Mouse (Mus musculus): ENCODE measurements at regions not wholly inside any gene's neighbourhood (a gene's known extent, or its start where the extent isn't known, plus 50 kb on each side); places are given as distances from the start of the nearest gene placed in this dataset.

DNA sequence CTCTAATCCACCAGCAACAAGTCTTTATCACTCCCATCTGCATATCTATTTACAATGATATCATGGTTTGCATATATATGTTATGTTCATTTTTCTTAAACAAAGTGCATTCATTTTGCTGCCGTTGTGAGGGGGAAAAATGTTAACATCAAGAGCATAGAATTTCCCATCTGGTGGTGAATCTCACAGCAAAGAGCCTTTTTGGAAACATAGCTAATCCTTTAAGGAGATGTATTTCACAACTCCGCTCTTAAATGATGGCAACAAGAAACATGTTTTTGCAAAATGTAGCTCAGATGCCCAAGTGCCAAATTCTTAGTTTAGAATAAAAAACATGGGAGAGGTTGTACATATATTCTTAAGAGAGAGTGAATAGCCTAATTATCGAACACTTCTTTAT lies 99.3 kb upstream of the Col1a2 start:
- no peak for DNase-seq

DNA sequence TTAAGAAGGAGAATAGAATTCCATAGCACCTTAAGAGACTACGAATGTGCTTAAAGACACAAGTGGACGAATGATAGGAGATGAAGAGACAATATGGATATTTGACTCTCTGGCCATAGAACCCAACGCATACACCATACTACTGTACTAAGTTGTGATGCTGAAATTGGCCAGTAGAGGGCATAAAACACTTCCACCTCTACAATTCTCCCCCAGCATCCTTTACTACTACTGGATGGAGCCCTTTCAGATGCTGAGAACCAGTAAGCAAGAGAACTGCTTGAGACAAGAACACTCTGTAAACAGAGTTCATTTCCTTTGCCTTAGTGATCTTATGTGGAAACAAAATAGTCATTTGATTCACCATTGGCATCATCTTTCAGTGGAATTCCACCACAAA lies 96.9 kb upstream of the Col1a2 start:
- DNase-seq, result peak; percentile 3

DNA sequence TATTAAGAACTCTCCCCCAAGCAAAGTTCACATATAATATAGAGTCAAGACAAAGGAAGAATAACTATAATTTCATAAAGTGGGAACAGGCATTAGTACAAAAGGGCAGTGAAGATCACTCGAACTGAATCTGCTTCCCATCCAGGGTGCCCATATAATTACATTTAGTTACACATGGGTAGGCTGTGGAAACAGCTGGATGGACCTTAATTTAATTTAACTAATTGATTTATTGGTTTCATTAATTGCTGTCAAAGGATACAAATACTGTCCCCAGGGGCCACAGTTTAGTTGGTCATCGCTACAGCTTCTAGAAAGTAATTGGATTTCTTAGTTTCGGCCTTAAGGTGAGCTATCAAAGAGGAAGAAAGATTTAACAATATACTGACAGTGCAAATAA lies 91.4 kb upstream of the Col1a2 start:
- no peak for DNase-seq

DNA sequence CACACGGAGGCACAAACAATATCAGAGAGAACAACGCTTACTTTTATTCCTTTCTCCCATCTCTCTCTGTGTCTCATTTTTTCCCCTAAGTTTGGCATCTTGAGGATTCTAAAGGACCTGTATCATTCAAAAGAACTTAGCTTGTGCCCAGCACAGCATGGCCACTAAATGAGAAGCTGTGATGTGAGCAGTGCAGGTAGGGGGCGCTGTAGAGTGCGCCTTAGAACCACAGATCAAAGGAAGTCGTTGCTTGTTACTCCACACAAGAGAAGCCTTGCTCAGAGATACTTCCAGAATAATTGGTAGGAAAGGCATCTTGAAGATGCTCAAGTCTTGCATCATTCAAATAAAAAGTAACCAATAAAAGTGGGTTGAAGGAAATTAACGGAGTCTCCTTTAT lies 90.4 kb upstream of the Col1a2 start:
- DNase-seq, result peak; percentile 50

DNA sequence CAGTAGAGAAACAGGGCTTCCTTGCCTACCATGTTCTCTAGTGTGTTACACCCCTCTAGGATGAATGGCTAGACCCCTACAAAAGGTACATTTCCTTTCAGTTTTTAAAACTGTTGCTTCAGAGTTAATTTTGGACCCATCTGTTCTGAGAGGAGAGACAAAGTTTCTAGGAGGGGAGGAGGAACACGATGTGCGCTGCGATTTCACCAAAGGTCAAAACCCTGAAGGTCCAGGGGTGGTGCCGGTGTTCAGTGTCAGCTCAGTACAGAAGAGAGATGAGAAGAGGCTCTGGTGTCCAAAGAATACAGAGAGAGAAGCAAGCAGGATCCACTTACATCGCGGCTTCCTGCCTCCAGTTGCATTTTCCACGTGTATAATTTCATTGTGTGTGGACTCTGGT lies 89.4 kb upstream of the Col1a2 start:
- DNase-seq, result no peak

DNA sequence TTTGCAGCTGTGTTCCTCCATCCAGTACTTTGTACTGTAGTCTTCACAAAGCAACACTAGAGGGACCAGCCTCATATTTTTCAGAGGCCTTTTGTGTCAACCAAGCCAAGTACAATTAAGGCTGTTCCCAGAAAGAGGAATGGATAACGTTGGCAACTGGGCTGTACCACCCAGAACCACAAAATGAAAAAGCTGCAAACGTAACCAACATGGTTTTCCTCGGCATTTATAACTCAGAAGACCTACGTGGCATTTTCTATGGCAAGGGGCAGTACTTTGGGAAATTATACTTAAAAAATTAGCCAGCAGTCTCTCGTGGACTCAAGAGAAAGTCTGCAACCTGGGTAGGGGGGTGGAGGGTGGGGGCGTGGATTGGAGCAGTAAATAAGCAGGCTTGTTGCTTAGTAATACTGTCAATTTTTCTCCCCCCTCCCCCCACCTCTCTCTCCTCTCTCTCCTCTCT lies 87.3 kb upstream of the Col1a2 start:
- DNase-seq, result no peak

DNA sequence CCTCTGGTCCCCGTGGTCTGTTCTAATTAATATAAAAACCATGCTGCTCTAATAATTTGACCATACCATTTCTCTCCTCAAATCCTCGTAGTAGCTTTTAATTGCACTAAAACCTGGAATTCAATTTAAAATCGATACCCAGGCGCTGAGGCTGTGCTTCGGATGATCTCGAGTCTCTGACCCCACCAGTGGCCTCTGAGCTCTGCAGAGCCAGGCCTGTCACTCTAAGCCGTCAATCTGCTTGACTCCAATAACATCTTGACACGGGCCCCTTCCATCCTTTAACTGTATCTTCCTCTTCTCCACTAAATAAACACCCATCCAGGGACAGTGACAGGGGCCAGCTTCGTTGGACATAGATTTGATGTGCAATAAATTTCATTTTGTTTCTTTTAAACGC lies 86.2 kb upstream of the Col1a2 start:
- no peak for DNase-seq

DNA sequence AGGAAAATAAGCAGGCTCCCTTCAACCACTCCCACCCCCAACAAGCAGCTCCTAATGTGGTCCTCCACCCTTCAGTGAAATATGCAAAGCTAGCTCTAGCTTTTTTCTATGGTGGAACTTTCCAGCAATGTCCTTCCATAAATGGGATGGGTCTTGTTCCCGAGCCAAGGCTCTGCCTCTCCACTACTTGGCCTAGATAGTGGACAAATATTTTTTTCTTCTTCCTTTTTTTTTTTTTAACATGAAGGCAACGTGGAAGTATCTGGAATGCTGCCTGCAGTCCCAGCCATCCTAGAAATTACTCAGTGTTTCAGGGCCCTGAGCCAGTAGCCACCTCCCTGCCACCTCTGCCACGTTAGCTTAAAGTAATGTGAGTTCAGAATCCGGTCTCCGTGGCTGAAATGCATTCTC lies 85.7 kb upstream of the Col1a2 start:
- no peak for DNase-seq

DNA sequence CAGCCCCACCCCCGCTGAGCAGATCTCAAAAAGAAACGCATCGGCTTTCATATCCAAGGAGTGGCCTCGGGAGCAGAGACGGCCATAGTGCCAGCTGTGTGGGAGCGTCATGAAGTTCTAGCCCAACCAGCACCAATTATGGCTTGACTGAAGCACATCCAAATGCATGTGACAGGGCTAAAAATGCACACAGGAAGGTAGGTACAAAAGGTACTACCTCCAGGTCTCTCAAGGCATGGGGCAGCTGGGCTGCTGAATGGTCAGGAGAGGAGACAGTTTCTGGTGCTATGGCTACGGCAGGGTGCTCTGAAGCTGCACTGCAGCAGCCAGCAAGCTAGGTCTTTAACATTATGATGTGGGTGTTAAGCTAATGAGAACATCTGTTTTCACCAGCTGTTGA lies 83.1 kb upstream of the Col1a2 start:
- DNase-seq, result no peak

DNA sequence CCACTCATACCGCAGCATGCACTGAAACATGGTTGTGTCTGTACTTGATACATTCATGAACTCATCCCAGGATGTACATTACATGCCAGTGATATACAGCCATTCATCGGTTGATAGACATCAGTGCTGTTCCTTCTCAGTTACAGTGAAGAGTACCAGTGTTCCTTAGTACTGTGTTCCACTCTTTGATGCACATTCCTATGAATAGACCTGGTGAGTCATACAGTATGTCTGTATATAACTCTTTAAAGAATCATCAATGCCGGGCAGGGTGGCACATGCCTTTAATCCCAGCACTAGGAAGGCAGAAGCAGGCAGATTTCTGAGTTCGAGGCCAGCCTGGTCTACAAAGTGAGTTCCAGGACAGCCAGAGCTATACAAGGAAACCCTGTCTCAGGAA lies 77.5 kb upstream of the Col1a2 start:
- no peak for DNase-seq

DNA sequence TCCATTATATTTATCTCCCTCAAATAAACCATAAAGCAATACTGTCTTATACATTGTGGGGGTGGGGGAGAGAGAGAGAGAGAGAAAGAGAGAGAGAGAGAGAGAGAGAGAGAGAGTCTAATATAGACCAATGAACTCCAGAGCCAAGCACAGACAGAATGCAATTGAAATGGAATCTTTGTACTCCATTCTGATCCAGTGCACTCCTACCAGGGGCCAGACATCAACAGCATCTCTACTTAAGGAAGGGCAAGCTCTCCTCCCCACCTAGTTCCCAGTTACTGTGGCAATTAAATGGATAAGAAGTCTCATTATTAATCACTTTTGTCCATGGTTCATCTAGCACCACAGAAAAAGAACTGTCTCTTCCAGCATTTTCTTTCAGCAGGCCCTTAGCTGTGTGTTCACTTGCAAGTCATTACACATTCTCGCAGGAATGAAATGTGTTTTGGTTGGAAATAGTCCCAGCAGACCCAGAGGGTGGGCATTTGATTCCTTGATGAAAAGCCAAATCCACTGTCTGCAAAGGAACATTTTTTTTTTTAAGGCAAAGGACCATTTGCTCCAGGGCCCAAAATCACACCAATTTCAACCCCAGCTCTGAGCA lies 73.8 kb upstream of the Col1a2 start:
- DNase-seq, result no peak

DNA sequence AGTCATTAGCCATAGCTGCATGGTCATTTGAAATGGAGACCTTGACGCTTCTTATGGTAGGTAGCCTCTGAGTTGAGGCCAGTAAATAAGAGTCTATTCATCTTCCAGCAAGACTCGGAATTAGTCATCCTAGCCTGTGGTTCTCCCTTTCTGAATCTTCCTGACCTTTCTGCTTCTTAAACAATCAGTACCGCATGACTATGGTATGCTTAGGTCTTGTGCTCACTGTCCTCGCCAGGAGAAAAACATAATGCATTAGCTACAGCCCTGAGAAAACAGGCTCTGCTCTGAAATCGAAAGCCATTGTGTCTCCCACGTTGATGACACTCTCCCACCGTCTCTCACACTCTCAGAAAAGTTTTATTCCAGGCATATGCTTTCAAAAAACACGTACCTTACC lies 72.4 kb upstream of the Col1a2 start:
- DNase-seq, result no peak

DNA sequence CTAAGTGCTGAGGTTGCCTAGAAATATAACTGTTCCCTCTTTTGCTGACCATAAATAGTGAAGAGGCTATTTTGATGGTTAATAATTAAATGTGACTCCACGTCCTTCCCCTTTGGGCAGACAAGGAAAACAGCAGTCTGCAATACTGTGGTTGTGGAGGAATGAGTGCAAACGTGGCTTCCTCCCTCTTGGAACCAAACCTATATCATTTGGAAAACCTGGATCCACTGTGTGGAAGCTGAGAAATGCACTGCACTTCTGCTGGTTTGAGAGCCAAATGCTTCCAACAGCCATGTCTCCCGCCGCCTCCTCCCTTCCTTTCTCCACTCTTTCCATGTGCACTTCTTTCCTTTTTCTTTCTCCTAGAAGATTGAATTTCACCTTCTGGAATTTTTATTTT lies 68.2 kb upstream of the Col1a2 start:
- no peak for DNase-seq

DNA sequence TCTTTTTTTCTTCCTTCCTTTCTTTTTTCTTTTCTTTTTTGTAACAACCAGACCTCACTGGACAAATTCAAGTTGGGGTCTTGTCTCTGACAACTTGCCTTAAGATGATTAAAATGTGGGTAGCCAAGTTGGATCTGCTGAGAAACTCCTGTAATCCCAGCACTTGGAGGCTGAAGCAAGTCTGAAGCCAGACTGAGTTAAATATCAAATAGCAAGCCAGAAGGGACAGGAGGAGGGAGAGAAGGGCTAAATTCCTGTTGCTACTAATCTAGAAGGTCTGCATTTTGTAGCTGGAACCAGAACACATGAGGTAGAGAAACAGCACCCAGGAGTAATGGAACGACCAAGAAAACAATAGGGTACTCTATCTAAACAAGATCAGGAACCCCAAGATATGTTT lies 67.7 kb upstream of the Col1a2 start:
- no peak for DNase-seq

DNA sequence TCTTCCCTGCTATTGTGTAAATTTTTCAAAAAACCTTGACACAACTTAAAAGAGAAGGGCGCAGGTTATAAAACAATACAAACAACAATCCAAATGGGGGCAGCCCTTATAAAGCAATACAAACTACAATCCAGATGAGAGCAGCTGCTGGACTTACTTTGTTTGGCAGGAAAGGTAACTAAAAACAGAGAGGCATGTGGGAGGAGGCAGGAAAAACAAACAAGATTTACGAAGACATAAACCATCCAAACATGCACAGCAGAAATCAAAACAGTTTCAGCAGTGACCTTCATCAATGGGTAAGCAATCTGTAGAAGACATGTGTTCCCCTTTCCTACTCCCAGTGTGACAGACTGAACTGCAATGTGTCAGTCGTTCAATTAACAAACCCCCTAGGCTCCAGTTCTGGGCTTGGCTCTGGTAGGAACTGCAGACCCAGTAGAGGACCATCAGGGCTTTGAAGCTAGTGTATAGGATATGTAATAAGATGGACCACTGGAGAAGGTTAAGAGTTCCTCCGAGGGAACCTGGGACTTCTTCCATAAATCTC lies 62.9 kb upstream of the Col1a2 start:
- no peak for DNase-seq

DNA sequence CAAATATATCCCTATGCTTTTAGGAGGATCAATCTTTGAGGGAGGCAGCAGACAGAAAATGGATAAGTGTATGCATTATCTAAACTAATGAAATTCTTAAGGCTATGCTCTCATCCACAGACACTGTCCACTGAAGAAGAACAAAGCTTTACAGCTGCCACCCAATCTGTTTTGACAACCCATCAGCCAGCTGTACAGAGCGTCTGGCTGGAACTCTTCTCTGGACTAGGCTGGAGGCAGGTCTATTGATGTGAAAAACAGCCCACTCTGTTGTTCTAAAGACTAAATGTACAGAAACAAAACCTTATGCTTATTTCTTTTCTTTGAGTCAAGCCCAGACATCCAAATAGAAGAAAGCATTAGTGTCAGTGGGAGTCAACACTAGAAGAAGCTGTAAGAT lies 58.7 kb upstream of the Col1a2 start:
- no peak for DNase-seq

DNA sequence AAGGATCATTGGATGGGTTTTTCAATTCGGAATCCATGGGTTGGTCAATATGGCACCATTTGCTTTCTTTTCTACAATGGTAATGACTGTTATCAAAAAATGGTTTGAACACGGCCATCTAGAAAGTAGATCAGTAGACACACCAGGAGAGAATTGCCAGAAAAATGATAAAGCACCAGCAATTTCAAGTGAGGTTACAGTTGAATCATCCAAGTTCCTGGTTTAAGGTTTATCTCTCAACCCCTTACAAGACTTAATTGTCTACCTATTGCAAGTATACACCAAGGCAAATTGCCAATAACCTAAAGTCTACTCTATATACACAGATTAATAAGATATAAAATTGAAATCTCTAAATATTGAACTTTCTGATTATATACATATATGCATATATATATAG lies 53.4 kb upstream of the Col1a2 start:
- DNase-seq, result no peak
